15 mouse cellular contexts compared by ENCODE assay signal in the genomic region with DNA sequence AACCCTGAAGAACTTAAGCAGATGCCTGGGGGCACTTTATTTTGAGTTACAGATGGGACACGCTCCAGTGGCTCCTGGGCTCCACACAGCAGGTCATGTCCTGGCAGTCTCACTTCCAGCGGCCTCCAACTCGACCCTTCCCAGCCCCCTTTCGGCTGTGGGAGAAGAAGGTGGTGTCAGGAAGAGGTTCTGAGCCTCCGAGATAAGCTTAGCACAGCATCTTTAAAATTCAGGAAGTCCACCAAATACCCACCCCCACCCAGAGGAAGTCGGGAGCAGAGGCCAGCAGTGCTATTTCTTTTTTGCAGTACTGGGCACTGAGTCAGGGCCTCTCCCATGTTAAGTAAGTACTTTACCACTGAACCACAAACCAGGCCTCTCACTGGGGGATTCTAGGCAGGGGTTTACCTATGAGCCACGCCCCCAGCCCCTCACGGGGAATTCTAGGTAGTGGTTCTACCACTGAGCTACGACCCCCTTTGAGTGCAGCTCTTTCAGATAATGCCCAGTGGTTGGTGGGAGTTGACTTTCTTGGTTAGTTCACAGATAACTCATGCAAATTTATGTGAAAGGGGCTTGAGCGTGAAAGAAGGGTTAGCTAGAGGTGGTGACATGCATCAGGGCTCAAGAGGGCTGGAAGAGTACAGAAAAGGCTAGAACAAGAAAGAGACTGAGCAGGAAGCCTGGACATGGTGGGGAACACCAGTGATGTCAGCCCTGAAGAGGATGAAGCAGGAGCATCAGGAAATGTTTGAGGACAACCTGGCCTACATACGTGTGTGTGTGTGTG. TPM values are rescaled to one million over a fixed set of nuclear protein-coding genes. Genes with fewer than 3 reads are reported as not detected.
DNase-seq lines count a peak whose midpoint lies in the region; ATAC-seq and TF ChIP-seq lines count a peak whose summit lies in the region.
"Had no signal": no experiment of that assay in that cellular context is flagged by ENCODE, and none has a peak within 500 bp of the region (broad histone marks: within the 10 kb centered on the region; RNA-seq: fewer than 3 reads in every experiment).

No protein-coding gene starts in this region.

- no peak overlapping the region for H3K9ac ChIP-seq in lung, postnatal 0 days (replicated peaks; ENCODE audit: low read depth)
- no peak overlapping the region for H3K9ac ChIP-seq in liver, adult 2 months (ENCODE audit: low read depth, low read length)
- H3K9ac ChIP-seq: embryonic facial prominence, embryonic 12.5 days; neural tube, embryonic 13.5 days had no signal

- no peak for TF ChIP-seq EP300 in lung, postnatal 0 days (IDR thresholded peaks at IDR 0.05)

- H3K4me2 ChIP-seq in lung, postnatal 0 days (replicated peaks; ENCODE audit: low read depth, low read length) = no peak overlapping the region
- no peak overlapping the region for H3K4me2 ChIP-seq in myocyte (ENCODE audit: low read depth)
- H3K4me2 ChIP-seq: embryonic facial prominence, embryonic 12.5 days; midbrain, embryonic 11.5 days; neural tube, embryonic 13.5 days had no signal

- no peaks in the 10 kb centered on the region for H3K36me3 ChIP-seq in lung, postnatal 0 days (ENCODE audit: insufficient read depth, low read length)
- no peaks in the 10 kb centered on the region for H3K36me3 ChIP-seq in liver, adult 2 months (ENCODE audit: control insufficient read depth, insufficient read depth, low read length)
- H3K36me3 ChIP-seq in myocyte (ENCODE audit: control insufficient read depth, insufficient read depth) = no peaks in the 10 kb centered on the region
- H3K36me3 ChIP-seq: embryonic facial prominence, embryonic 12.5 days; neural tube, embryonic 13.5 days had no signal

- no peak for DNase-seq in gastrocnemius, adult 2 months
- DNase-seq in gastrocnemius, postnatal 4 days (ENCODE audit: low spot score in 2 of 2) = no peak
- DNase-seq in lung, postnatal 0 days (ENCODE audit: low spot score) = no peak
- DNase-seq in lung, postnatal 14 days = no peak
- peak; percentile 33 for DNase-seq in liver, adult 2 months (ENCODE audit: extremely low read depth, low read depth, low spot score)
- DNase-seq in thymus, postnatal 4 days = no peak
- DNase-seq in urinary bladder, postnatal 10 days (ENCODE audit: low spot score) = no peak
- DNase-seq: adrenal gland, postnatal 10 days; cerebellum, adult 11 months; kidney, adult 11 months had no signal

- WGBS in lung, postnatal 0 days = 50% methylated on average over 11 of the region's 11 CpGs
- WGBS in liver, adult 2 months = 71% methylated on average over 11 of the region's 11 CpGs

- H3K27me3 ChIP-seq in lung, postnatal 0 days (replicated peaks; ENCODE audit: insufficient read depth, low read length) = no peaks in the 10 kb centered on the region
- H3K27me3 ChIP-seq in liver, adult 2 months (ENCODE audit: control insufficient read depth, insufficient read depth, low read length) = no peaks in the 10 kb centered on the region
- no peaks in the 10 kb centered on the region for H3K27me3 ChIP-seq in myocyte (ENCODE audit: control insufficient read depth, insufficient read depth, insufficient read length)
- H3K27me3 ChIP-seq: embryonic facial prominence, embryonic 12.5 days; neural tube, embryonic 13.5 days had no signal

- TF ChIP-seq CTCF in gastrocnemius, adult 2 months (IDR thresholded peaks at IDR 0.05) = no peak
- no peak for TF ChIP-seq CTCF in lung, postnatal 0 days (IDR thresholded peaks at IDR 0.05)
- no peak for TF ChIP-seq CTCF in liver, adult 2 months (IDR thresholded peaks at IDR 0.05; ENCODE audit: low read depth, low read length)

- H3K27ac ChIP-seq in gastrocnemius, adult 2 months = peak overlapping the region; percentile 58
- 0 out of 2 replicates have a peak overlapping the region, but pooled peaks have one; percentile 32 for H3K27ac ChIP-seq in lung, postnatal 0 days (ENCODE audit: low read length)
- H3K27ac ChIP-seq in liver, adult 2 months (replicated peaks; ENCODE audit: insufficient read depth, low read depth, low read length) = peak overlapping the region; percentile 67
- H3K27ac ChIP-seq: embryonic facial prominence, embryonic 12.5 days; neural tube, embryonic 13.5 days had no signal

- H3K4me1 ChIP-seq in lung, postnatal 0 days (ENCODE audit: insufficient read depth, low read depth, low read length) = peaks cover 5% of the 10 kb centered on the region
- H3K4me1 ChIP-seq in liver, adult 2 months (ENCODE audit: control insufficient read depth, insufficient read depth, low read length) = peaks cover 4% of the 10 kb centered on the region; the same call in 1 of the 2 replicates

- ATAC-seq in lung, postnatal 0 days = no peak
- ATAC-seq: forebrain, embryonic 16.5 days had no signal

- H3K79me2 ChIP-seq in liver, adult 2 months (ENCODE audit: control insufficient read depth, insufficient read depth, low read length) = peaks cover 10% of the 10 kb centered on the region
- H3K79me2 ChIP-seq in myocyte (ENCODE audit: control insufficient read depth, insufficient read depth) = peaks cover 12% of the 10 kb centered on the region

- intact Hi-C loops in gastrocnemius, adult 2 months (cut with DNase I) = loop anchor here (10.0 kb wide), 1 partner anchor 1780 kb away; the partner anchor contains the start of gene Zfp667

- no peak overlapping the region for H3ac ChIP-seq in myocyte (ENCODE audit: control insufficient read depth, insufficient read length)

- H3K4me3 ChIP-seq in gastrocnemius, adult 2 months = no peak overlapping the region
- no peak overlapping the region for H3K4me3 ChIP-seq in lung, postnatal 0 days (ENCODE audit: low read depth, low read length)
- no peak overlapping the region for H3K4me3 ChIP-seq in liver, adult 2 months (ENCODE audit: insufficient read depth, low read depth, low read length)
- H3K4me3 ChIP-seq in myocyte = no peak overlapping the region
- H3K4me3 ChIP-seq: embryonic facial prominence, embryonic 12.5 days; neural tube, embryonic 13.5 days had no signal

- no peaks in the 10 kb centered on the region for H3K9me3 ChIP-seq in lung, postnatal 0 days (ENCODE audit: low read length)
- H3K9me3 ChIP-seq: embryonic facial prominence, embryonic 12.5 days; neural tube, embryonic 13.5 days had no signal

- TF ChIP-seq POLR2A in liver, adult 2 months (IDR thresholded peaks at IDR 0.05; ENCODE audit: extremely low read depth, insufficient read depth, low read length) = no peak
- no peak for TF ChIP-seq POLR2A in myocyte (IDR thresholded peaks at IDR 0.05; ENCODE audit: insufficient read length, low read depth)

TF ChIP-seq in myocyte, 11 proteins besides CTCF, POLR2A, EP300 and RAD21:
- peak; percentile 29 for TF ChIP-seq POLR2AphosphoS2 (IDR thresholded peaks at IDR 0.05; ENCODE audit: insufficient read length, low read depth)
- no peak for TF ChIP-seq CEBPB (IDR thresholded peaks at IDR 0.05; ENCODE audit: insufficient read depth, poor library complexity, severe bottlenecking)
TF ChIP-seq in myocyte: peak in this region for 1.

RNA-seq across cellular contexts. Expression of gene Ppp1r12c, which starts 3.4 kb away (rescaled TPM):
- total RNA-seq in gastrocnemius, adult 2 months (2021) = 10 to 100 TPM; 17.8 to 24.8 TPM
- 10 to 100 TPM; 63.9 to 81.6 TPM for total RNA-seq in gastrocnemius, postnatal 4 days (2021)
- polyA plus RNA-seq in lung, postnatal 0 days (2015; fragmentation: Nextera tagmentation; extraction: Ambion mirVana) = 52.6 and 55.4 TPM in 2 replicates
- 21.2 and 21.8 TPM in 2 replicates for total RNA-seq in liver, adult 2 months (2014; rRNA removed)
- polyA plus RNA-seq in liver, adult 2 months (2012; rRNA removed) = 13.4 and 22.2 TPM in 2 replicates
- 39.0 TPM for polyA plus RNA-seq in myocyte (2012; fragmentation: generic; extraction: Trizol)

RNA-seq across cellular contexts. Expression of gene Tnnt1, which starts 11.3 kb away (rescaled TPM):
- total RNA-seq in gastrocnemius, adult 2 months (2021) = 1,000 to 10,000 TPM in 1 of 2 experiments, 100 to 1,000 TPM in 1; 398 to 1,232 TPM
- total RNA-seq in gastrocnemius, postnatal 4 days (2021) = 100 to 1,000 TPM; 466 to 479 TPM
- 14.0 and 17.8 TPM in 2 replicates for polyA plus RNA-seq in lung, postnatal 0 days (2015; fragmentation: Nextera tagmentation; extraction: Ambion mirVana)
- total RNA-seq in liver, adult 2 months (2014; rRNA removed) = 1.2 and 2.9 TPM in 2 replicates
- 0.20 and 0.61 TPM in 2 replicates for polyA plus RNA-seq in liver, adult 2 months (2012; rRNA removed)
- 1,403 TPM for polyA plus RNA-seq in myocyte (2012; fragmentation: generic; extraction: Trizol)

RNA-seq across cellular contexts. Expression of gene Tnni3, which starts 19.2 kb away (rescaled TPM):
- total RNA-seq in gastrocnemius, adult 2 months (2021) = under 1 TPM in 1 of 2 experiments, not detected in 1; 0.41 TPM
- total RNA-seq in gastrocnemius, postnatal 4 days (2021) = 1 to 10 TPM; 1.7 to 3.0 TPM
- polyA plus RNA-seq in lung, postnatal 0 days (2015; fragmentation: Nextera tagmentation; extraction: Ambion mirVana) = 81.3 and 95.6 TPM in 2 replicates
- total RNA-seq in liver, adult 2 months (2014; rRNA removed) = 0.54 TPM in 1 of 2 replicates, not detected in the other
- polyA plus RNA-seq in liver, adult 2 months (2012; rRNA removed) = 0.76 and 0.82 TPM in 2 replicates
- polyA plus RNA-seq in myocyte (2012; fragmentation: generic; extraction: Trizol) = 13.3 TPM

RNA-seq across cellular contexts. Expression of gene Dnaaf3, which starts 27.4 kb away (rescaled TPM):
- total RNA-seq in gastrocnemius, adult 2 months (2021) = not detected
- under 1 TPM; 0.26 to 0.44 TPM for total RNA-seq in gastrocnemius, postnatal 4 days (2021)
- polyA plus RNA-seq in lung, postnatal 0 days (2015; fragmentation: Nextera tagmentation; extraction: Ambion mirVana) = 3.3 and 3.4 TPM in 2 replicates
- total RNA-seq in liver, adult 2 months (2014; rRNA removed) = 0.09 TPM in 1 of 2 replicates, not detected in the other
- polyA plus RNA-seq in liver, adult 2 months (2012; rRNA removed) = 0.24 and 0.44 TPM in 2 replicates
- 2.2 TPM for polyA plus RNA-seq in myocyte (2012; fragmentation: generic; extraction: Trizol)

RNA-seq across cellular contexts. Expression of gene Syt5, which starts 42.5 kb away (rescaled TPM):
- not detected for total RNA-seq in gastrocnemius, adult 2 months (2021)
- total RNA-seq in gastrocnemius, postnatal 4 days (2021) = under 1 TPM in 1 of 2 experiments, not detected in 1; 0.25 TPM
- polyA plus RNA-seq in lung, postnatal 0 days (2015; fragmentation: Nextera tagmentation; extraction: Ambion mirVana) = 7.1 and 8.1 TPM in 2 replicates
- total RNA-seq in liver, adult 2 months (2014; rRNA removed) = not detected in 2 replicates
- polyA plus RNA-seq in liver, adult 2 months (2012; rRNA removed) = not detected in 2 replicates
- 0.22 TPM for polyA plus RNA-seq in myocyte (2012; fragmentation: generic; extraction: Trizol)

Comparison
In these comparisons a context has a peak if more than half of its experiments do, and no peak if none do; other contexts are left out.
1. RNA of gene Tnnt1, which starts 11.3 kb away (total RNA-seq): 398 to 1,232 TPM in gastrocnemius, adult 2 months and 466 to 479 TPM in gastrocnemius, postnatal 4 days; 1.2 to 2.9 TPM in liver, adult 2 months; every median in the first group is over 100 times any median in the second.
2. Peak in every context shown above with its lines, with median percentiles within 50 percentile points of each other: H3K27ac ChIP-seq.